Mouse (Mus musculus): Measurements from ENCODE around the gene Urb1. TPM values are rescaled to one million over a fixed set of nuclear protein-coding genes. Genes with fewer than 3 reads are reported as not detected.
"Not testable (repeated sequence)": the region's sequence is repeated elsewhere in the genome, so short reads cannot be mapped to it uniquely, and the experiment has no call there.

The Urb1 gene
- total RNA-seq (2021) = 10 to 100 TPM; 11.9 to 14.3 TPM
- long read RNA-seq, experiment 1, partial matches to known transcripts = 3 of 4 reads
- long read RNA-seq, experiment 1, other reads (novel, unspliced or antisense) = 0 of 4 reads
- long read RNA-seq, experiment 2, full-length matches to known transcripts = 1 of 3 reads
- long read RNA-seq, experiment 2, partial matches to known transcripts = 2 of 3 reads
- long read RNA-seq, experiment 2, other reads (novel, unspliced or antisense) = 0 of 3 reads

- DNase-seq = peak; percentile 100
Measured at GRCm38 (mm10) chr16:90809975-90810715, at the start of gene Urb1. Urb1 (minus strand) TSS chr16:90810413.

GRCm38 (mm10) chr16:90858206-90858605 is 48.0 kb upstream of the Urb1 start:
- no peak for DNase-seq

DNA sequence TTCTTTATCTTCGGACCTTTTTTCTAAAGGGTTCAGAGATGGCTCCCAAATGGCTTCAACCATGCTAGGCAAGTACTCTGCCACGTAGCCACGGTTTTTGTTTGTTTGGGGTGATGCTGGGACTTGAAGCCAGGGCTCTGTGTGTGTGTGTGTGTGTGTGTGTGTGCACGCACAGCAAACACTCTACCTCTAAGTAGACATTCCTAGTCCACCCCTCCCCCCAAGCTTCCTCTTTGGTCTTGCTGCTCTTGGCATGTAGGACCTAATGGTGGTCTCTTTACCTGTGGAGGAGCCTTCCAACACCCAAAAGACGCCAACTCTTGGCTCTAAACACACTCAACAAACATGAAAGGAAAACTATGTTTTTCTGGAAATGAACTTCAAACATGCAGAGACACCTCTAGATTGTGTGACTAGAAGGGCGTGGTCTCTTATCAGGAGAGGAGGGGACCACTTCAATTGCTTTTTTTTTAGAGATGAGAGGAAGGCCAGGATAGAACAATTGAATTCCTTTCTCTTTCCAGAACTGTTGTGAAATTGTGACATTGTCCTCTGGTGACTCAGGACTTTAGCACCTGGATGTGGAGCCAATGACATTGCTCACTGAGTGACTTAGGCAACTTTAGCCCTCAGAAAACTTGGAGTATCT is 46.5 kb upstream of the Urb1 start:
- DNase-seq = no peak

DNA sequence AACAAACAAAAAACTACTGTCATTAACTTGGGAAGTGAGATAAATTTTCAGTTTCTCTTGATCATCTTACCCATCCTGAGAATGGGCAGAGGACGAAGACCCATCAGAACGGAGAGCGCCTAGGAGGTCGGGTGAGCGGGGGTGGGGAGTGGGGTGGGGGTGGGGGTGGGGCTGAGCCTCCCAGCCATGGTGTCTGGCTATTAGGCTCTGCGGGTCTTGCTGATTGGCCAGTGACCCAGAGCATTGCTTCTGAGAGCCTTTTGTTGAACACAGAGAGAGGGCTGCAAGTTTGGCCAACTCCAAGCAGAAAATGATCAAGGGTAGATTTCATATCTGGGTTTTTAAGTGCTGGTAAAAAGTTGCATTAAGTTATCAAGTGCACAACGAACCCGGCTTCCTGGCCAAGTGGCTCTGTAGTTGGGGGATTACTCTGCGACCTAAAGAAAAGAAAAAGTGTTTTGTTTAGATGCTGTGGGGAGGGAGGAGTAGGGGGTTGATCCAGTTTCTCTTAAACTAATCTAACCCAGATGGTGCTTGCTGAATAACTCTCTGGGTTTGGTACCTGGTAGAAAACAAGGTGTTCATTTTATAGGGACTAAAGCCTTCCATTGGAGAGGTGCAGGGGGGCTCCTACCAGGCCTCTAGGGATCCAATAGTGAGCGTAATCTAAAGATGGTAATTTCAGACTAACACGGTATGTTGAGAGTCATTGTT is 41.6 kb upstream of the Urb1 start:
- DNase-seq = no peak

DNA sequence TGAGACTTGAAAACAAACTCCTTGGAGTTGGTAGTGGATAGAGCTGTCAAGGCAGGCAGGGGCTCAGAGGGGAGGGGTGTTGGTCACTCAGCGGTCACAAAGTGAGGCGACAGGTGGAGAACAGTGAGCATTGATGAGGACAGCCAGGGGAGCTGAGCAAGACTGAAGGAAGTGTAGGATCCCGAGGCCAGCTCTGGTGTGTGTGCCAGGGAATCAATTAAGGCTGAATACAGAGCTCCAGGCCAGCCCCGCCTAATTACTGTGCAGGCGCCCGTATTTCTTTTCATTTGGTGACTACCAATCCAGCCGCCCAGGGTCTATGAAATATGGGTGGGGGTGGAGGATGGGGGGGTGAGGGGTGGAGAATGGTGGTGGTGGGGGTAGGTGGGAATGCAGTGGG is 40.7 kb upstream of the Urb1 start:
- no peak for DNase-seq

DNA sequence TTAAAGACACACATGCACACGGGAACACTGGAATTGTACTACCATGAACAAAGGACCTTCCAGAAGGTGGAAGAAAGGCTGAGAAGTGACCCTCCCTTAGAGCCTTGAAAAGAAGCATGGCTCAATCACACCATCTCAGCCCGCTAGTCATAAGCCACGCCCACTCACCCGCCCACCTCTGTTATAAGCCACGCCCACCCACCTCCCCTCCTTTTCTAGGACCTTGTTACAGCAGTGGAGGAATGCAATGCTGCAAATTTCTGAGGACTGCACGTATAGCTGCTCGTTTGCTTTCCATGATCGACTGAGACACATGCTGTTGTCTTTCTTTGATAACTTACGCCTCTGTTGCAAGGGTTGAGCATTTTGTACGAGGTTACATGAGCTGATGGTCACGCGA is 39.0 kb upstream of the Urb1 start:
- DNase-seq = peak; percentile 30

DNA sequence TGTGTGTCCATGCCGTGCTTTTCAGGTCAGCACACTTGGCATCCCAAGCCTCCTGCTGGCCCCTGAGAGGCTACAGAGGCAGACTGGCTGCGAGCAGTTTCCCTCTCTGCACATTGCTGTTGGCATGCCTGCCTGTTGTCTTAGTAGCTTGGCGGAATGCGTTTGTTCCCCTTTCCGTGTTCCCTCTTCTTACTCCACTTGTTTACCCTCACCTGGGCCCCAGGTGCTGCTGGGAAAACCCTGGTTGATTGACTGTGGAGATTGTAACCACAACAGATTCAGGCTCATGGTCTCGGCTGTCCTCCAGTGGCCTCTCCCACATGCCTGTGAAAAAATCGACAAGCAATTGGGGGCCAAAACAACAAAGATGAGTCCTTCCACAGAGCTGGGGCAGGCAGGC is 38.5 kb upstream of the Urb1 start:
- DNase-seq = no peak

DNA sequence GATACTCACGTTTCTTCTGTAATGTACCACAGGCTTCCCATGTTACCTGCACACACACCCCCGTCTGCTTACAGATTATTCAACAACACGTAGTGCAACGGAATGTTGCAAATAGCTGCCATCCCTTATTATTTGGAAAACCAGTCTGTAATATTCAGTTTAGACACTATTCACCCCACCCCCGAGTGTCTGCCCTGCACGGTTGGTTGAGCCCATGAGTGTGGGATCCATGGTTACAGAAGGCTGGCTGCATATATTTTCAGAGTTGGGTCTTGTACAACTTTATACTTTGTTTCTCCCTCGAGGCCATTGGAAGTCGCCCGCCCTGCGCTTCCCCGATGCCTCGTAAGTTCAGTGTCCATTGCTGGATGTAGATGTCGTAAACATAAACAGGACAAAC is 35.4 kb upstream of the Urb1 start:
- DNase-seq = no peak

- no peak for DNase-seq
Measured at GRCm38 (mm10) chr16:90845038-90845437, 34.8 kb upstream of the Urb1 start.

DNA sequence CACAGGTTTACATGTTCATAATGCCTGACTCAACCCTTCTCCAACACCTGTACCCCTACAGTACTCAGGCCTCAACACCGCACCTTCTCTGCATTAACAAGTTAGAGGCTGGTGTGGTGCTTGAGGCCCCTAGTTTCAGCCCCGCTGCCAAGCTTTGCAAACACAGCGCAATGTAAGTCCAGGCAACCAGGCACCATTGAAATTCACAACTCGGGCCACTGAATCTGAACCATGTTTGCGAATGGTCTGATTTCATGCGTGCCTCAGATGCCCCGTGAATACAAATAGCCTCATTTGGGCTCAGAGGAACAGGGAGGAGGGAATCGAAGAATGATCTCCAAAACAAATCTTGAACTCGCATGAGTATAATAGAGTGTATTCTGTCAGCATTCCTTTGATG is 32.0 kb upstream of the Urb1 start:
- DNase-seq = no peak

DNA sequence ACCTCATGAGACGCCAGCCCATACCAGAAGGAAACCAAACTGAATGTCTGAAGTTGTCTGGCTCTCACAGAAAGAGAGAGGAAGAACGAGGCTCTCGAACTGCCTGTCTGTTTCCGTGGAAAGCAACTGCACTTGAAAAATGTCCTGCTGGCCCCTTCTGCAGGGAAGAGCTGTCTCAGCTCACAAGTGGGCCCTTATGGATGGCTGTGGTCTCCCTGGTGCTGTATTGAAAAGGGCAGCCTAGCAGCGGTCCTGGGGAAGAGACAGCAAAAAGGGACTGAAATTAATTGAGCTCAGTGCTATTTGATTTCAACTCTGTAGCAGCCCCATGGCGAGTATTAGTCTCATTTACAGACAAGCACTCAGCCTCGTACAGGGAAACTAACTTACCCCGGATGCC is 27.2 kb upstream of the Urb1 start:
- no peak for DNase-seq

DNA sequence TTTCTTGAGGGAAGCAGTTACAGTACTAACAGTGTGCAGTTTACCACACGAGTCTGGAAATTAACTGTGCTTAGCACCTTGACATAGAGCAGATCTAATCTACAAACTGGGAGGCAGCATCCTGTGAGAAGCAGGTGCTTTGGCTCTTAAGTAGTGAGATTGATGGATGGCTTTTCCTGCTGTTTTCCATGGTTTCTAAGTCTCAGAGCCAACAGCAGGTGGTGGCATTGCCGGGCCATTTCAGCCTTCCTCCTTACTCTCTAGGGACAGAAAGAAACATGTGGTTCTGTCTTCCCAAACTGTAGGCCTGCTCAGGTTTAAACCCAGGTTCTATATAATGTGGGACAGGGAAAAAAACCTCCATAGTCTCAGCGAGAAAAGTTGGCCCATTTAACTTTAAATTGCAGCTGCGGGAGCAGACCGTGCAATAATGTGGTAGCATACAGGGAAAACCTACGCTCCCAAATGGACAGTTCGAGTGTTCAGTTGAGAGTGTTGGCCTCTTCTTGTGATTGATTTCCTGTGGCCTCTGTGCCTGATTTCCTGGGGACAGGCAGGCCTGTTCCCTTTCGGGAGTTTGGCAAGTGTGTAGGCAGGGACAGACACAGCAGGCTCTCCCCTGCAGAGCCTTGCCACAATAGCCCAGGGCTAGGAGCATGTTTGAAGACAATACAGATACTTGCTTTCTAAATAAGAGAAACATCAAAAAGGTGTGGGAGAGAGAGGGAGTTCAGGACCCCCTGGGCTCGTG is 23.0 kb upstream of the Urb1 start:
- no peak for DNase-seq

GRCm38 (mm10) chr16:90832495-90832894 is 22.3 kb upstream of the Urb1 start:
- DNase-seq = no peak

DNA sequence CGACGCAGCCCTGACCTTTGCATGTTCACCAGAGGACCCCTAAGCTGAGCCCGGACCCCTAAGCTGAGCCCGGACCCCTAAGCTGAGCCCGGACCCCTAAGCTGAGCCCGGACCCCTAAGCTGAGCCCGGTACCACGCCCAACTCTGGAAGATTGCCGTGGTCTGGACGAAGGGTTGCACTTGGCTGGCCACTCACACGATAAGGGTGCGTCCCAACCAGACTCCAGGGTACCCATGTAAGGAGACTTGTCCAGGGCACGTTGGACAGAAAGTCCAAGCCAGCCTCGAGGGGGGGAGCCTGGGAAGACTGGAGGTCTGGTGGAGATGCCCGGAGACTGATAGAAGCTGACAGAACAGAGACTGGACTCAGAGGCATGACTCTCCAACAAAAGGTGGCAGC is 21.5 kb upstream of the Urb1 start:
- no peak for DNase-seq

GRCm38 (mm10) chr16:90830686-90831439 is 20.6 kb upstream of the Urb1 start:
- DNase-seq = peak; percentile 90

- peak; percentile 93 for DNase-seq
Measured at GRCm38 (mm10) chr16:90829894-90830685, 19.9 kb upstream of the Urb1 start.

DNA sequence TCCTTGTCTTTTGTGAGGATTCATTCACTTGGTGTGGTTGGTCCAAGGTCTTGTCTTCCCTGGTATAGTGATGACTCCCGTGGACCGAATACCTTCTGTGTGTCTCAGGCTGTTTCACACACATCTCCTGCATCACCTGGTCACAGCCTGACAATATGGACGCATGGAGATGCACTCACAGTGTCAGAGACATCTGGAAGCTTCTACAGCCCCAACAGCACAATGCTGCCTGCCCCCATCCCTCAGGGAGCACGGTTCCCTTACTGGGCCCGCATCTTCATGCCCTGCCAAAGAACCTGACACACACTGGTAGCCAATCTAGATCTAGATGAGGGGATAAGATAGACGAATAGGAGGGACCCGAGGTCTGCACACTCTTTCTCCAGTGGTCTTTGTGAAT is 18.9 kb upstream of the Urb1 start:
- no peak for DNase-seq

DNA sequence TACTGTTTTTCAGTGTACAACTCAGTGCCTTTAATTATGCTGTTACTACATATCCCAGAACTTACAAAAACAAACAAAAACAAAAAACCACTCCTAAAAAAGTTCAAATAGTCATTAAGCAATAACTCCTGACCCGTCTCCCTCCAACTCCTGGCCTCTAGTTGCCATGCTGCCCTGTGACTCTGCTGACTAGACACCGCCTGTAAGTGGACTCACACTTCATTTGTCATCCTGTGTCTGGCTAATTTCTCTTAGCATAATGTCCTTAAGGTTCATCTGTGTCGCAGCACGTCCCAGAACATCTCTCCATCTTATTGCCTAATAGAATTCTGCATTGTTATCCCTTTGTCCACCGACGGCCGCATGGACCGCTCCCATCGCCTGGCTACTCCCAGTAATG is 17.3 kb upstream of the Urb1 start:
- DNase-seq = no peak

DNA sequence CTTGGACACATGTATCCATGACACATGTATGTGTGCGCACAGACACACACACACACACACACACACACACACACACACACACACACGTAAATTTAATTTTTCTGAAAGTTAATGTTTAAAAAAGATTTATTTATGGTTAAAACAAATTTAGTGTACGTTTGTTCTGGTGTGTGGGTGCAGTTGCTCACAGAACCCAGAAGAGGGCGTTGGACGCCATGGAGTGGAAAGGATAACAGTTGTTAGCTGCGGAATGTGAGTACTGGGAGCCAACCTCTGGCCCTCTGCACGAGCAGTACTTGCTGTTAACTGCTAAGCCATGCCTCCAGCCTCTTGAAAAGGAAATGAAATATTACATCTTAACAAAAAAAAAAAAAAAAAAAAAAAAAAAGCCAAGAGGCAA is 16.2 kb upstream of the Urb1 start, which contains the start of gene Eva1c:
TSS of gene Eva1c (plus strand) at position 263 of the 400 bp plus-strand sequence.
- DNase-seq = no peak

DNA sequence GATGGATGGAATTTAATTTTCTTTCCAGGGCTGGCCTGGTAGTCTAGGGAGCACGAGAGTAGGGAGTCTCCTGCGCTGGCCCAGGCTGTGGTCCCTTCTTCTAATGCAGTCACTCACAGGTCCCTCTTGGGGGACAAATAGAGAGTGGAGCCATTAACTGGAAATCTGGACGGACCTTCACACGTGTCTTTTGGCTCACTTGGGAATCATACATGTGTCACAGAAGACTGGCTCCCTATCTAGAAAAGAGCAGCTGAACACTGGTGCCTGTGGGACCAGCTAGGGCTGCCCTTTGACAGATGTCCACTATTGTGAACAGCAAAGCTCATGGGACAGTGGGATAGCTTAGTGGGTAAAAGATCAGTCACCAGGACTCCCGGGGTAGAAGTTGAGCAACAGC is 15.8 kb upstream of the Urb1 start:
- DNase-seq = no peak

- not testable (repeated sequence) for DNase-seq
Measured at GRCm38 (mm10) chr16:90823986-90824385, 13.8 kb upstream of the Urb1 start.
